18 mouse cellular contexts compared by ENCODE assay signal in genomic region chr6:73371866-73372265, GRCm38 (mm10).
DNase-seq lines count a peak whose midpoint lies in the region; TF ChIP-seq lines count a peak whose summit lies in the region.
"Had no signal": no experiment of that assay in that cellular context is flagged by ENCODE, and none has a peak within 500 bp of the region (broad histone marks: within the 10 kb centered on the region; RNA-seq: fewer than 3 reads in every experiment).

No protein-coding gene starts in this region.

- intact Hi-C loops in heart, postnatal 36 days (cut with DNase I): no loop called here

- no peaks in the 10 kb centered on the region for H3K27me3 ChIP-seq in cerebellum, adult 2 months (ENCODE audit: control insufficient read depth, insufficient read depth, low read length)

- peak; percentile 31 to 61 for DNase-seq in cerebellum, adult 2 months
- DNase-seq in cerebellum, adult 9-10 months: no peak
- DNase-seq in heart, adult 11 months: peak; percentile 80
- no peak for DNase-seq in heart, postnatal 36 days
- DNase-seq in brain, adult 2 months (ENCODE audit: low read depth, low spot score): peak; percentile 36
- DNase-seq: adrenal gland, adult 8-10 months; adrenal gland, postnatal 14 days; adrenal gland, postnatal 36 days; B cell, adult 2 months; cerebellum, adult 11-12 months; cerebellum, adult 8-10 months; cerebellum, postnatal 36 days; embryo, embryonic 11 days had no signal

- TF ChIP-seq CTCF in cerebellum, adult 2 months (IDR thresholded peaks at IDR 0.05; ENCODE audit: borderline replicate concordance, insufficient read depth, low read depth, low read length): no peak

- H3K4me1 ChIP-seq in cerebellum, adult 2 months (ENCODE audit: control insufficient read depth, insufficient read depth, low read length): peaks cover 17% of the 10 kb centered on the region
- H3K4me1 ChIP-seq: embryonic facial prominence, embryonic 13.5 days had no signal

- no peak overlapping the region for H3K27ac ChIP-seq in cerebellum, adult 2 months (ENCODE audit: insufficient read depth, low read length)
- H3K27ac ChIP-seq: embryonic facial prominence, embryonic 13.5 days; embryonic facial prominence, embryonic 15.5 days; forebrain, embryonic 10.5 days; forebrain, embryonic 12.5 days had no signal

- H3K4me3 ChIP-seq in cerebellum, adult 2 months (replicated peaks; ENCODE audit: insufficient read depth, low read depth, low read length): no peak overlapping the region
- H3K4me3 ChIP-seq: embryonic facial prominence, embryonic 13.5 days; embryonic facial prominence, embryonic 15.5 days; erythroblast, embryonic 14.5 days; forebrain, embryonic 10.5 days; forebrain, embryonic 12.5 days had no signal

- TF ChIP-seq POLR2A in cerebellum, adult 2 months (IDR thresholded peaks at IDR 0.05; ENCODE audit: borderline replicate concordance, insufficient read depth, low read length): no peak

- 50% methylated on average over 5 of the region's 5 CpGs for WGBS in cerebellum, adult 2 months

Comparison
In these comparisons a context has a peak if more than half of its experiments do, and no peak if none do; other contexts are left out.
1. DNase-seq: peak in cerebellum, adult 2 months (2 of 2), heart, adult 11 months (single experiment) and brain, adult 2 months (single experiment); none in cerebellum, adult 9-10 months (single experiment) and heart, postnatal 36 days (0 of 2).